Mouse (Mus musculus) C2C12 (cell line): ENCODE data around the gene Msantd1.
A peak's percentile ranks its signal among the peaks of the same experiment; 100 is the strongest.

Source experiments
- CTCF ChIP-seq: IDR thresholded peaks from one replicate; pipeline ENCODE4 v1.5.1; 2011; ENCODE audit not compliant: control insufficient read depth, insufficient read depth, insufficient read length
- MAX ChIP-seq: IDR thresholded peaks from one replicate; pipeline ENCODE4 v1.6.1; 2011; ENCODE audit warnings: mild to moderate bottlenecking, control low read depth
- USF1 ChIP-seq: IDR thresholded peaks from one replicate; pipeline ENCODE4 v1.6.1; 2011; ENCODE audit warnings: low read depth, mild to moderate bottlenecking, control low read depth, moderate library complexity

DNA sequence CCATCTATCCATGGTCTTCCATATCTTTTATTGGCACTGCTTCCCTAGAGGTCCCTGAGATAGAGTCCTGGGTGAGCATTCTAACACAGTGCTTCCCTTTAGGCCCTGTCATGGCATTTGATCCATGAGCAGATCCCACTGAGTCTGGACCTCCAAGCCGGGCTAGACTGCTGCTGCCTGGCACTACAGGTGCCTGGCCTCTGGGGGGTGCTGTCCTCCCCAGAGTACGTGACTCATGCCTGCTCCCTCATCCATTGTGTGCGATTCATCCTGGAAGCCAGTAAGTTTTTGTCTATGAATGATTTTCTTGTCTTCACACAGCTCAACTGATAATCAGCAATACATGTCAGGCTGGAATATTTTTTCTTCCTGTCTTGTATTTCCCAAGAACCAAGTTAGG, 22.6 kb upstream of the Msantd1 start:
- peak; percentile 5 for TF ChIP-seq CTCF
- no peak for TF ChIP-seq MAX
- TF ChIP-seq USF1 = no peak
